Mouse (Mus musculus): Measurements from ENCODE around the gene Slc38a3.

The Slc38a3 gene

GRCm38 (mm10) chr9:107618778-107619545 is 50.4 kb downstream of the Slc38a3 start:
- in situ Hi-C loops (cut with MboI): no loop called here

DNA sequence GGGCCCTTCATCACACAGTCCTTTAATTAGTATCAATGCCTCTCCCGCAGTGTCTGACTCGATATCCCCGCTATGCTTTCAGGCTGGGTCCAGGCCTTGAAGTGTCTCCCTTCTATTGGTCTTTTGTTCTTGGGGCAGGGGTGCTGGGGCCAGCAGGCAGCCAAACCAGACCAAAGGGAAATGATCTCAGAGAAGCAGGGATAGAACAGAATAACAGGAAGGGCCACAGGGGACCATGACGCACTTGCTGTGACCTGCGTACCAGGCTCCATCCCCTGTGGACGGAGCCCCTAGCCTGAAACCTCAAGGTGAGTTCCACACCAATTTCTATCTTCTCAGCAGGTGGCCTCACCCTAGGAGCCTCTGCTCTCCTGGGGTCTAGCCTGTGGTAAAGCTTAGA is 51.2 kb downstream of the Slc38a3 start:
- in situ Hi-C loops (cut with MboI): no loop called here

GRCm38 (mm10) chr9:107617461-107617860 is 51.9 kb downstream of the Slc38a3 start:
- in situ Hi-C loops (cut with MboI): no loop called here

DNA sequence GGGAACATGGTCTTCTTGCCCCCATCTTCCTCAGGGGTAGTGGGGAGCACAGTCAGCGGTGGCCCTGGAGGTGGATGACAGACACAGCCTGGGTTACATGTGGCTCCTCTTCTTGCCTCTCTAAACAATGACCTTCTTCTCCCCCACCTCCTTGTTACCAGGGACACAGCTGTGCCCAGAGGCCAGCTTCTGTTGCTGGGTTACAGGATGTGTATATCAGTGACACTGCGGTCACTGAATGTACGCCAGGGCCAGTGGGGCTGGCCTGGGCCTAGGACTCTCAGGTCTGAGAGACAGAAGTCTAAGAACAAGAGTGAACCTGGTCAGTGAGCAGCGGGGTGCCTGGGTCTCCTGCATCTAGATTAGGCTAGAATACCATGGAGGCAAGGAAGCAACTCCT is 54.3 kb downstream of the Slc38a3 start:
- in situ Hi-C loops (cut with MboI): no loop called here

DNA sequence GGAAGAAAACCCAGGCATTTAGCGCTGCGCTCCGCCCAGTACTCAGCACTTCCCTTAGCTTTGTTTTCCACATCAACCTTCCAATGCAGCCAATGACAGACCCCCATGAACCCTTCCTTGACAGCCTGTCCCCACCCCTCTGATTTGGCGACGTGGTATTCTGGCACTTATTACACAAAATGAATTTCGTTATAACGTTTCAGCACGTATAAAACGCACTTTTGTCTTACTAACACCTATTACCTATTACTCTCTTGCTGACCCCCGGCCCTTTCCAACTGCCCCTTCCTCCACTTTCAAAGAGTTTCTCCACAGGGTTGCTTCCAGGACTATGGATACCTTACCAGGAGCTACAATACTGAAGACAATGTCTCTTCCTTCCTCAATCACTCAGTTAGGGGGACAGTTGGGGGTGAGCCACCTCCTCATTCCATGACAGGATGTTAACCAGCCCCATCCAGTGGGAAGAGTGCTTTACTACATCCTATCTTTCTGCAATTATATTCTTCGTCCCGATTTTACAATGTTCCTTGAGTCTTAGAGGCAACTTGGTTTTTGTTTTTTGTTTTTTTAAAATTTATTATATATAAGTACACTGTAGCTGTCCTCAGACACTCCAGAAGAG is 56.3 kb downstream of the Slc38a3 start:
- in situ Hi-C loops (cut with MboI): no loop called here

DNA sequence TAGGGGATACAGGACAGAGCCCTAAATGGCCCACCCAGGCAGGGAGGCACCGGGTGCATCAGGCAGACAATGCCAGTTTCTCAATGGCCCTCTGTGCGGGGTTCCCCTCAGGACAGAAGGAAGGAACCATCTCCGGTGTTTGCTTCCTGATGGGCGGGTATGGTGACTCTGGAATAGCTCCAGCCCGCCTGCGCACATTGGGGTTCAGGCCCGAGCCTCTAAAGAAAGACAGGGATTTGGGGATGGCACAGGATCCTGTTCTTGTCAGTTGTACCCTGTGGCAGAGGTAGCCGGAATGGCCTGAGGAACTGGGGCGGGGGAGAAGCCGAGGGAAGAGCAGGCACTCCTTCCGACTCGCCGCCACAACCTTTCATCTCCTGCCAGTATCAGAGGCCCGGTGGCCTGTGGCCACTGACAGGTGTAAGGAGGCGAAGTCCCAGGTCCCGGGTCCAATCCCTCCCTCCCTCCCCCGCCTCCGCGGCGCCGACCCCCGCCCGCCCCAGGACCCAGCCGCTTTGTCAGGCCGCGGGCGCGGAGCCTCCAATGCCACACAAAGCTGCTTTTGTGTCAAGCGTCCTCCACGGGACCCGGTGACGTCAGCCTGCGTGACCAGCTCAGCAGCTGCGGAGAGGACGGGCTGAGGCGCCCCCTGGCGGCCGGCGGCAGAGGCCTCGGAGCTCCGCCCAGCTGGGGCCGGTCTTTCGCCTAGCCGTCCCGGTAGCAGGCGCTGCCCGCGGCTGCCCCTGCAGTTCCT is 57.0 kb downstream of the Slc38a3 start:
- in situ Hi-C loops (cut with MboI): no loop called here

GRCm38 (mm10) chr9:107611456-107612190 is 57.7 kb downstream of the Slc38a3 start:
- in situ Hi-C loops (cut with MboI): no loop called here

DNA sequence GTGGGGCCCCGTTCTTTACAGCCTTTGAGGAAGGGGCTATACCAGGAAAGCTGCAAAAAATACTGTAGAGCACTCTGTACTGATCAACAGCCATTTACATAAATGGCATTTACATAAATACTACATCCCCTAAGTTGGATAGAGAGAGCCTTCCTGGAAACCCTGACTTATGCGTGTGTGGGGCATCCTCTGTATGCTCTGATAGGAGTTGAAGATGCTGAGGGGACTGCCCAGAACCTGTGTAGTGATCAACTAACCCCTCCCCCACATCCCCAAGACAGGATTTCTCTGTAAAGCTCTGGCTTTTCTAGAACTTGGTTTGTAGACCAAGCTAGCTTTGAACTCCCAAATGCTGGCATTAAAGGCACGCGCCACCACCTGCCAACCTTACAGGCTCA is 59.9 kb downstream of the Slc38a3 start:
- in situ Hi-C loops (cut with MboI): no loop called here

- in situ Hi-C loops (cut with MboI): no loop called here
Observed at GRCm38 (mm10) chr9:107608741-107609432, 60.4 kb downstream of the Slc38a3 start, which contains the start of gene Sema3b. Gene Sema3b (minus strand): TSS chr9:107609229.

DNA sequence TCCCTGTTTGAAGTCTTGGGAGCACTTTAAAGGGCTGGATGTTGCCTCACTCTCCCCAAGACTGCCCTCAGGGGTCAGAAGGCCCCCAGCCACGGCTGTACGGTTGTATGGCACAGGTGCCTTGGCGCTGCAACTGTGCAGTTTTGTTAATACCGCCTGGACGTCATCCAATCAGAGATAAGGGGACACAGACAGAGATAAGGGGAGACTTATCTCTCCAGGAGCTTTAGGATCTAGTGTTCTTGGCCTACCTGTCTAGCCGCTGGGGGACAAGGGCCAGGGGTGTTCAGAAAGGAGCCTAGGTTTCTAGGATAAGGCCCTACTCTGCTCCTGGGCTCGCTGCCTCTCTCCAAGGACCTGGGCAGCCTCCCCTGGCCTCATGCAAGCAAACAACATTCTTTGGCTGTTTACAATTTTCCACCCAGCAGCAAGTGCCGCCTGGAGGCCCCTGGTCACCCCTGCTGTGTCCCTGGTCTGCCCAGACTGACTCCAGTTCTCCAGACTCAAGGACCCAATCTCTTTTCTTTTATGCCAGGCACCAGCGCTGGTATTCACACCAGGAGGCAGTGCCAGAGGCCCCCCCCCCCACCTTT is 61.6 kb downstream of the Slc38a3 start:
- in situ Hi-C loops (cut with MboI): no loop called here

DNA sequence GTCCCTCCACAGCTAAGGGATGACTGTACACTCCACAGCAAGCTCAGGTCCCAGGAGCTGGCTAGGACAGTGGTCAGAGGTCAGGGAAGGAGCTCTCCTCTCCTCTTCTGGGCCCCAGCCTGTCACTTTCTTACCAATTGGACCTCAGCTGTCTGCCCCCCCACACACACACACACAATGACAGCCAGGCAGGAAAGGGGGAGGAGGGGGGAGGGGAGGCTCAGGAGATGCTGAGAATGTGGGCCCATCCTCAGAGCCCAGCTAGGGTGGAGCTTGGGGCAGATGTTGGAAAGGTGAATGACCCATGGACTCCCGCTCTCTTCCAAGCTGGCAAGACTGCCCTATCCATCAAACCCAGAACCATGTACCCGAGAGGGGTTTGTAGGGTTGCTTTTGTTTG is 62.3 kb downstream of the Slc38a3 start:
- in situ Hi-C loops (cut with MboI): no loop called here

DNA sequence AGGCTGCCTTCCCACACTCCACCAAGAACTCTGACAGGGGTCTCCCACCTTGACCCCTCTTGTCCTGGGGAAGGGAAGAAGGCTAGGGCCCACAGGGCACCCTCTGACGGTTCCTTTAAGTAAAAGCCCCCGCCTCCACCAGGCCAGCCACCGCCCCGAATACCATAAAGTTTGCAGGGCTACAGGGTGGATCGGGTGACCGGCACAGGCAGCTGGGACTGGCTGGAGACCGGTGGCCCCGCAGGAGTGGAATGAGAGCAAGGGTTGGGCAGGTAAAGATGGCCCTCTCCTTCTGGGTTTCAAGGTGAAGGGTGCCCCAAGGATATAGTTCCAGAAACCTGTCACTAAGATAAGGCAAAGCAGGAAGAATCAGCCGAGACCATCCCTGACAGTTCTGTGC is 62.7 kb downstream of the Slc38a3 start:
- in situ Hi-C loops (cut with MboI): no loop called here

DNA sequence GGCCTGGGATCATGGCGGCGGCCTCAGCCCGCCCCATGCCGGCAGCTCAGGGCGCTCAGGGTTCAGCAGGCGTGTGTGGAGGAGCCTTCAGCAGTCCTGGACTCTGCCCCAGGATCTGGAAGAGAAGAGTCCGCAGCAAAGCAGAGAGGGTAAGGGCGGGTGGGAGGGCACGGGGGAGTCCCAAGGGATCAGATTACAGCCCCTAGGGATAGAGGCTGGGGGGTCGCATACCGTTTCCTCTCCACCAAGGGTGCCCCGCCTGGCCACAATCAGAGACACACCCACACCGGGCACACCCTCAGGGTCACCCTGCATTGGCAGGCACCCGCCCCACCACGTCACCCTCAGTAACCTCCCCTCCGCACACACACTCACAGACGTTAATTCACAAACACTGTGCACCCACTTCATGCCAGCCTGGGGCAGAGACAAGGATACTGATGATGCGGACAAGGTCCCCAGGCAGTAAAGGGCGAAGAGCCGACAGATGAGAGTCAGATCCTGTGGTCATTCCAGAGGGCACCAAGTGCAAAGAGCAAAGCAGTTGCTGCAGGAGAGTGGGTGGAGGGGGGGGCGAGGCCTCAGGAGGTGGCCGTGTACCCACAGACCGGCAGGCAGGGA is 64.2 kb downstream of the Slc38a3 start:
- in situ Hi-C loops (cut with MboI): no loop called here

GRCm38 (mm10) chr9:107603251-107603650 is 66.1 kb downstream of the Slc38a3 start:
- in situ Hi-C loops (cut with MboI): no loop called here

DNA sequence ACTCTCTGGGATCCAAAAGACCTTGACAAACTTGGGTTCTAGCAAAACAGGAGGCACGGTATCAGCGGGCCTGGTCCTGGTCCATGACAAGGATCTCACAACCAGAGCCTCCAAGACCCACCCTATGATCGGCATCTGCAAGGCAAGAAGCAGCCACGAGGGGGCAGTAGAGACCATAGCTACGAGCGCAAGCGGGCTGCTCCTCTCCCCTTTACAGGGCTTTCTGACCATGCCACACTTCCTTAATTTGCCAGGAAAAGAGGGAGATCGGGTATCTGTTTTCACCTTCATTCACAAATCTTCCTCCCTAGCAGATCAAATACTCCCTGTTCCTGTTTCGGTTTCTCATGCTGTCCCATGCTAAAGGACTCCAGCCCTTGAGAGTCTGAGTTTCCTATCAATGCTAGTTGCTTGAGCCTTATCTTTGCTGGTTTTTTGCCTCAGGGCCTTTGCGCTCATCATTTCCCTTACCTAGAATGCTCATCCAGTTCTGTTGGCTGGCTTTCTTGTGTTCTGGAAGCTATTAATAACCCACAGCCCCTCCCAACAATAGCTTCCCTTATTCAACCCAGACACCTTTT is 67.2 kb downstream of the Slc38a3 start:
- in situ Hi-C loops (cut with MboI): no loop called here

GRCm38 (mm10) chr9:107601275-107601674 is 68.1 kb downstream of the Slc38a3 start:
- in situ Hi-C loops (cut with MboI): no loop called here

DNA sequence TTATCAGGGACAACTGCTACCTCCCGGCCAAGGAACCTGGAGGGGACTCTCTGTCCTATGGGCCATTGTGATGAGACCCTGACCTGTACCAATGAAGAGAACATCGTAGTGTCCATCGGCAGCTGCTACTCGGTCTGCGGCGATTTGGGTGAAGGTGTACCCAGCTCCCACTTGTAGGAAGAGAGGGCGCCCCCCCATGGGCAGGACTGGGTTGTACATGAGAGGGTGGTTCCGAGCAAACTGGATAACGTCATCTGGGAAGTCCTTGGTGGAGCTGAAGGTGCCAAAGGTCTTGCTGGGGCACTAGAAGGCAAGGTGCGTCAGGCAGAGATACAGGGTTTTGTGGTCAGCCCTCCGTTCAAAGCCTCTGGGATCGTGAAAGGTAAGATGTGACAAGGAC is 68.6 kb downstream of the Slc38a3 start:
- in situ Hi-C loops (cut with MboI): no loop called here

Measured in mature B cell (primary cell).